Mouse (Mus musculus): ENCODE results near the gene Mydgf.

Mydgf gene

DNA sequence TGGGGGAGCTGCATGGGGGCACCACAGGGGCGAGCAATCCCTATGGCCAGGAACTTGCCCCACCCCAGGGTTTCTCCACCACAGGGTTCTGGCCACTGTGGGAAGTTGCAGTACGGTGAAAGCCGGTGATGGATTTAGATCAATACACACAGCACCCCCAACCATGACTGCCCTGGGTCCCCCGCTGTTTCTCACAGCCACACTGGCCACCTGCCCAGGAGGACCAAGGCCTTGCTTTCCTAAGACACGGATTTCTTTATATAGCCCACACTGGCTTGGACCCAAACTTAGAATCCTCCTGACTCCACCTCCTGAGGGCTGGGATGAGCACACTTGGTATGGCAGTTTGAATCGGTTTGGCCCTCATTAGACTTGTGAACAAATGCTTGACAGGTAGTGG lies 7.5 kb upstream of the Mydgf start:
- DNase-seq: no peak

DNA sequence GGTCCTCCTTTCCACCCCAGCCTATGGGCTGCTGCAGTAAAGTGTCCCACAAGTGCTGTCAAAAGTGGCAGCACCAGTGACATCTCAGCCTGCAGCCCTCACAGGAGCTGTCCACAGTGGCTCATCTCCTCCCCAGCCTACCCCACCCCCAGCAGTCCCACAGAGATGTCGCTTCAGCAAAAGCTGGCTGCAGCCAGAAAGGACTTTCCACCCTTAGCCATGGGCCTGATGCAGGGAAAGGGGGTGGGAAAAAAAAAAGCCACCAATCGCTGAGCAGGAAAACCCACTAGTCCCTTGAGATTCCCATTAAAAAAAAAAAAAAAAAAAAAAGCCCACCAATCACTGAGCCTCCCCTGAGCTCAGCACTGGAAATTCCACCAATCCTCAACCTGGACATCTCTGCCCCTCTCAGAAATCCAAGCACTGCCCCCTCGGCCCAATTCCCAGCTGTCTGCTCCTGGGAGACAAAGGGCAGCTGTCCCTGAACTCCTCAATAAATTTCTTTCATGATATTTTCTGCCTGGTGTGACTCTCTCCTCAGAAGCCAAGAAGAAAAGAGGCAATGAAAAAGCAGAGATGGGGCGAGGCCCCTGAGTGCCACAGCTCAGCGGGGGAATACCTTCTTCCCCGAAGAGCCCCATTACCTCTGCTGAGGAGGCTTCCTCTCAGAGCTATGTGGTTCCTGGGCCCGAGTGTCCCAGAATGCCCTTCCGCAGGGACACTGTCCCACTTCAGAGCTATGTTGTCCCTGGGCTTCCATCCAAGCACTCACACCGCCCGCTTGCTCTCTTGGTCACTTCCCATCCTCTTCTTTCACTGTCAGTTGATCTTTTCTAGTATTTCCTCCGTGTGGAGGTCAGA lies 1.8 kb upstream of the Mydgf start:
- DNase-seq: no peak

DNA sequence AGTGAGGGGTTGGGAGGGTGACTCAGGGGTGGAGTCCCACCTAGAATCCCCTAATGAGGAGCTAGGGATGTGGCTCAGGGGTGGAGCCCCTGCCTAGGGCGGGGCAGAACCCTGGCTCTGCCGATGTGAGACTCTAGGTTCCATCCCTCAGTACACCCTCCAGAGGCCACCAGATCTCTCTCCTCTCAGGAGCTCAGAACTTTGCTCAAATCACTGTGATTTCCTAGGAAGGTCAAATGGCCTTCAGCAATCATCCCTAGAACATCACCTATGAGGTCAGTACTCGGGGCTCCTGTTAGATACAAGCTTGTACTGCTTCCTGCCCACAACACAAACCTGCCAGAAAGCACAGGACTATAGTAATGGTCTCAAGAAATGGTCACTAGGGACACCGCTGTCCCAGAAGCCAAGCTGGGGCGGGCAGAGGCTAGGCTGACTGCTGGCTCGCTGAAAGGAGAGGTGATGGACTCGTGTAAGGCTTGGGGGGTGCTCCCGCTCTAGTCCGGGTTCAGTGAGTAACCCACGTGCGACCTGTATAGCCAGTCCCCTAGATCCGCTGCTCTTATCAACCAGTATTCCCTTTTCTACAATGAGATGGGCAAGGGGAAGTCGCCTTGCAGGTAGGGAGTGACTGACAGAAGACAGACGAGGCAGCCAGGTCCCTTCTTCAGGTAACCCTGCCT lies 604 bp downstream of the Mydgf start:
- DNase-seq: no peak

DNA sequence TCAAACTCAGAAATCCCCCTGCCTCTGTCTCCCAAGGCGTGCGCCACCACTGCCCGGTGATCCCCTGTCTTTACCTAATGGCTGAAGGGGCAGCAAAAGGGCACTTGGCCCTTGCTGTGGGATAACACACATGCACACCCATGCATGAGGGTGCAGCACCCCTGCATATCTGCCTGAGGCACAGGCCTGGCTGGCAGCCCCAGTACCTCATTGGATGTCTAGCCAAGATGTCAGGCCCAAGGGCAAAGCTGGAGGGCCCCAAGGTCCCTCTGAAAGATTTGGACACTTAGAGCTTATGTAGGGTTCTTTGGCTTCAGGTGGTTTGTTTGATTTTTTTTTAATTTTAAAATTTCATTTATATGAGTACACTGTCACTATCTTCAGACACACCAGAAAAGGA lies 8.3 kb downstream of the Mydgf start:
- DNase-seq: no peak

DNA sequence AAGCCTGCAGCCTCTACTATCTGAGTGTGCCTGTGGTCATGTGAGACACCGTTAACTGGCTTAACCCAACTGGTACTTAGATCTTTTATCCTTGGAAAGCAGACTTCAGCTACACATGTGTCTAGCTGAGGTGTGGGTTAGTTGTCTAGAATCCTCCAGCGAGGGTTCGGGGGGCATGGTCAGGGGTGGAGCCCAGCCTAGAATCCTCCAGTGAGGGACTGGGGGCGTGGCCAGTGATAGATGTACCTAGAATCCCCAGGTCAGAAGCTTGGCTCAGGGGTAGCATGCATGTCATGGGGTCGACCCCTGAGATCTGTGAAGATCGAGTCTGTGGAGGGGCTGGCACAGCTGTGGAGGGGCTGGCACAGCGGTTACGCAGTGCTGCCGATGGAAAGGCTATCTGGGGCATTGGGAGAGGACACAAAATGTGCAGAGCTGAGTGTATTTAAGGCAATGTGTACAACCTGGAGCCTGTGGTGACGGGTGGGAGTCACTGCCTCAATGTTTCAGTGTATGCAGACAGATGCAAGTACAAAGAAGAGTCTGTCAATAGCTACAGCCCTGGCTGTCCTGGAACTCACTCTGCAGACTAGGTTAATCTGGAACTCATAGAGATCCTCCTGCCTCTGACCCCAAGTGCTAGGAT lies 10.2 kb downstream of the Mydgf start:
- DNase-seq: peak; percentile 23

DNA sequence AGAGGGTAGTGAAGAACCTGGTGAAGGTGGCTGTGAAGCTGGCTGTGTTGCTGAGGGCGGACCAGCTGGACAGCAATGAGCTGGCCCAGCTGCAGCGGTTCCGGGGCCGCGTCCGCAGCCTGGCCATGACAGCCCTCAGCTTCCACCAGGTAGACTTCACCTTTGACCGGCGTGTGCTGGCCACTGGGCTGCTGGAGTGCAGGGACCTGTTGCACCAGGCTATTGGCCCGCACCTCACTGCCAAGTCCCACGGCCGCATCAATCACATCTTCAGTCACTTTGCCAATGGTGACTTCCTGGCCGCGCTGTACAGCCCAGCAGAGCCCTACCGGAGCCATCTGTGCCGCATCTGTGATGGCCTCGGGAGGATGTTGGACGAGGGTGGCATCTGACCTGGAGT lies 11.8 kb downstream of the Mydgf start:
- no peak for DNase-seq

DNA sequence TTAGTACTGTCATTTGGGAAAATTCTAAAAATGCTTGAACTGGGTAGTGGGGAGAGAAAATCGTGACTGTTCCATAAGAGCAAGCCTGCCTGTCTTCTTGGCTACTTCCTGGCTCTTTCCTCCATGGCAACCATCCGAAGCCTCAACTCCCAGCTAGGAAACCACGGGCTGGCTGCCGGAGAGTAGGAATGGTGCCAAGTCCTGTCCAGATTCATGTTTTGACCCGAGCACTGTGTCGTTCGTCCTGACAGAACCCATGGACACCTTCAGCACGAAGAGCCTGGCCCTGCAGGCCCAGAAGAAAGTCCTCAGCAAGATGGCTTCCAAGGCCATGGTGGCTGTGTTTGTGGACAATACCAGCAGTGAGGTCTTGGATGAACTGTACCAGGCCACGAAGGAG lies 12.3 kb downstream of the Mydgf start:
- no peak for DNase-seq

DNA sequence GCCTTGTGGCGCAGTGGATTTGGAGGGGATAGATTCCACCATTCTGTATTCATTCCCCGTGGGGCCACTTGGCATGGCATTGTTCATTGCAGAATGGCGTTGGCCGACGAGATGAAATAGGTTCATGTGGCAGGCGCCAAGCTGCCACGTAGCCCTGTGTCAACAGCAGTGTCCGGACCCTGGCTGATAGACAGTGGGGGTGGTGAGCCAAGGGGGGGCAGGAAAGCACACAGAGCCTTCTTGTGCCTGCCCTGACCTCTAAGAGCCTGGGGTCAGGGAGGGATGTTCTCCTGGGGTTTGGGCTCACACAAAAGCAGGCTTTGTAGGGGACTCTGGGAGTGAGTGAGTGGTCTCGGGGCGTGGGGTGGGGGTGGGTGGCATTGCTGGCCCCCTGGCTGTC lies 13.1 kb downstream of the Mydgf start:
- no peak for DNase-seq

DNA sequence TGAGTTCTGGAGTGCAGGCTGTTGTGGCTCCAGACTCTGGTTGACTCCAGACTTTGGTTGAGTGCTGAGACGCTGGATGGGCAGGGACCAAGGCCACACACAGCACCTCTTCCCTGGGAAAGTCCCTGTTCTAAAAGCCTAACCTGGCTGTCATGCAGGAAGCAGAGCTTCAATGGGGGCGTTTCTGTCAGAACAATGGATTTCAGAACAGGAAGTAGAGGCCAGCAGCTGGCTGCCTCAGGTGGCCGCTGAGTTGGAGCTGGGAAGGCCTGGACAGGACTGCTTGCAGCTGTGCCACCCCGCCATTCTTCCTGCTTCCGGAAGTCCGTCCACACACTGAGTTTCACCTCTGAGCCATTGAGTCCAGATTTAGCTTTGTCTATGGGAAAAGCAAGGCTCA lies 13.9 kb downstream of the Mydgf start:
- no peak for DNase-seq

DNA sequence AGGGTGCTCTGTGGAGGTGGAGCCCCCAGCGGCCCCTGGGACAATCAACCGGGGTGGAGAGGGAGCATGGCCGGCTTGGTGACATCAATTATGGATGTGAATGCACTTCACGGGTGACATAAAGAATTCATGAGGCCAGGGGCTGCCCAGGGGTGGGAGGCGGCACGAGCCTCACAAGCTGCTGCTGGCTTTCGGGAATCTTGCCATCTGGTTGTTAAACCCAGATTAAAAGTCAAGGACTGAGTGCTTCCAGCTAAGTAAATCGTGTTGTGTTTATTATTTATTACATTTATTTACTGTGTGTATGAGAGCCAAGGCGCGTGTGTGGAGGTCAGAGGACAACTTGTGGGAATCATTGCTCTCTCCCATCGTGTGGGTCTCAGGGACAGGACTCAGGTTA lies 18.0 kb downstream of the Mydgf start:
- no peak for DNase-seq

DNA sequence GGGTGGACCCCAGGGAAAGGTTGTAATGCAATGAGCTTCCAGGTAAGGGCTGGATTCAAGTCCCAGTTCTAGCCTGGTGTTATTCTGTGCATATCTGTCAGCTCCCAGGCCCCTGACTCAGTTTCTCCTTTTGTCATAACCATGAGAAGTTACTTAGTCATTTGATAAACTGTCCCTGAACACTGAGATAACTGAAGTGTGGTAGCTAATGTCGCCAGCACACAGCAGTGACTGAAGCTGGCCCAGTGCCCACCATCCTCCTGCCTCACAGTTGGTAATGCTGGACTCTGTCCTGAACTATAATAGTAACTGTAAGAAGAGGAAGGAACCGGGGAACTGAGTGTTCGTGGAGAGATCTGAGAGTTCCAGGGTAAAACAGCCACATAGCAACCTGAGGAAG lies 19.2 kb downstream of the Mydgf start:
- no peak for DNase-seq

DNA sequence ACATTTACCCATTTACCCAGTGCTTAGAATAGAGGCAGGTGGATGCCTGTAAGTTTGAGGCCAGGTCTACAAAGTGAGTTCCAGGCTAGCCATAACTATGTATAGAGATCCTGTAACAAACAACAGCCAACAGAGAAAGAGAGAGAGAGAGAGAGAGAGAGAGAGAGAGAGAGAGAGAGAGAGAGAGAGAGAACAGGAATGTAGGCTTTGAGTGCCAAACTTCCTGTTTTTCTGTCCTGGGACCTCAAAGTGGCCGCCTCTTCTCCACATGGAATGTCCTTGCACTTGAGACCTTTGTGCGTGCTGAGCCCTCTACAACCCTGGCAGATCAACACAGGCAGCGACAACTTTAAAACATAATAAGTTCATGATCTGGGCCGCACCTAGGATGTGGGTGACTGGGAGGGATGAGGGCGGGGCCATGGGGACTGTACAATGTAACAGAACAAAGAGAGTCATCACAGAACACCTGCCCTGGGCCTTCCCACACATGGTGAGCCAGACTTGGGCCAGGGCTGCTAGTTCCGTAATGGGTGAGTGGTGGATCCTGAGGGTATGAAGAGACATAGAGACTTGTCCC lies 20.1 kb downstream of the Mydgf start:
- peak; percentile 83 for DNase-seq

DNA sequence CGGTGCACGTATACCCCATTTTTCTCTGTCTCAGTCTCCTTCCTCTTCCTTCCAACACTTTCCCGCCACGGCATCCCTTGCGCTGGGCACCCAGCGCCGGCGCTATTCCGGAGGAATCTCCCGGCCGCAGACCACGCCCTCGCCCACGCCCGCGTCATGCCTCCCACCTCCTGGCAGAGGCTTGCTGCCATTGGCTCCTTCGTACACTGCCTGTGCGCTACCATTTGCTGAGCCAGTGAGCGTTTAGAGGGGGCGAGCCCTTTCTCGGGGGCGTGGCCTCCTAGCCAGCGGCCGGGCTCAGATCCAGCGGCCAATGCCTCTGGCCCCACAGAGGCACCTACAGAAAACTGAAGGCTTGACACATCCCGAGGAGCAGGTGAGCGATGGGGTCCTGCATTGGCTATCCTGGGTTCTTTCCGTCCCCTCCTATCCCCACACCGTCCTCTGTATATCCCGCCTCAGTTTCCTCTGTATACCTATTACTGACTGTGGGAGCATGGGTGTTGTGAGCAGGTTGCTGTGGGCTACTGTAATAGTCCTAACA lies 21.4 kb downstream of the Mydgf start, which contains the start of gene Tnfaip8l1:
Tnfaip8l1 (plus strand) TSS at position 247 of the 544 bp plus-strand sequence.
- peak; percentile 95 for DNase-seq

DNA sequence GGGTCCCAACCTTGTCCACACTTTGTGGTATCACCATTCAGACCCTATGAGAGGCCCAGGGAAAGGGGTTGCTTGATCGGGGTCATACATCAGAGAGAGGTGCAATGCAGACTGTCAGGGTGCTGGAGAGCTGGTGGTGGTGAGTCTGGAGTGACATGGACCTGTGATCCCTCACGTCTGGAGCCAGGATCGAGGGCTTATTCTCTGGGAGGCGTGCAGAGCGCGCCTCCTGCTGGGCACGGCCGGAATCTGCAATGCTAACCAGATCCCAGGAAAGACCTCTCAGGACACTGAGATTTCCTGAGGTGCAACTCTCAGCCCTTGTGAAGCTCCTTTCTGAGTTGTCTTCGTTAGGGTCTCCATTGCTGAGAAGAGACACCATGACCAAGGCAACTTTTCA lies 24.0 kb downstream of the Mydgf start:
- peak; percentile 52 for DNase-seq

DNA sequence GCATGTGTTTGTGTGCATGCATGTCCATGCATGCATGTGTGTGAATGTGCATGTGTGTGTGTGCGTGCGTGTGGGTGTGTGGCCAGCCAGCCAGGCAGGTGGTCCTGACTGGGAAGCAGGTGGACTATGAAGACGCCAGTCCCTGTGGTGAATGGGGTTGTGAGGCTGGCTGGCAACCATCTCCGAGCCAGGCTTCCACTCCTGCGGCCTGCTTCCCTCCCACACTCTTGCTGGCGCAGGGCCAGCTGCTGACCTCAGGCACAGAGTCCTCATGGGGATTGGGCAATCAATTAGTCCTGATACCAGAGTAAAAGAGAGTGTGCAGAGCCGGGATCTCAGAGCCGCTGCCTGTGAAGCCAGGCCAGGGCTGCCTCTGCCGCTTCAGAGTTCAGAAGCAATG lies 30.1 kb downstream of the Mydgf start:
- no peak for DNase-seq

DNA sequence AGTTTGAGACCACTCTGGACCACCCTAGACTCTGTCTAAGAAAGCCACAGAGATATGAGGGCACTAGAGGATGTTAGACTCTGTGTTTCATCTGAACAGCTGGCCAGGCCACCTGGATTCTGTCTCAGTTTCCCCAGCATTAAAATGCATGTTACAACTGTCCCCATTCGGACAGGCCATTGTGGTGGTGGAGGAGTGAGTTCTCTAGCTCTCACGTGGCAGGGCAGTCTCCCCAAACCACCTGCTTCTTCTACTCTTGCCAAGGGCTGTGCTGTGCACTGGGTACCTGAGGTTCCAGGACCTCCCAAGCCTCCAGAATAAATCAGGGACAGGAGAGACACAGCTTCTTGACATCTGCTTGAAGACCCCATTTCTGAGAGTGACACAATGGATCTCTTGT lies 33.8 kb downstream of the Mydgf start:
- DNase-seq: no peak

DNA sequence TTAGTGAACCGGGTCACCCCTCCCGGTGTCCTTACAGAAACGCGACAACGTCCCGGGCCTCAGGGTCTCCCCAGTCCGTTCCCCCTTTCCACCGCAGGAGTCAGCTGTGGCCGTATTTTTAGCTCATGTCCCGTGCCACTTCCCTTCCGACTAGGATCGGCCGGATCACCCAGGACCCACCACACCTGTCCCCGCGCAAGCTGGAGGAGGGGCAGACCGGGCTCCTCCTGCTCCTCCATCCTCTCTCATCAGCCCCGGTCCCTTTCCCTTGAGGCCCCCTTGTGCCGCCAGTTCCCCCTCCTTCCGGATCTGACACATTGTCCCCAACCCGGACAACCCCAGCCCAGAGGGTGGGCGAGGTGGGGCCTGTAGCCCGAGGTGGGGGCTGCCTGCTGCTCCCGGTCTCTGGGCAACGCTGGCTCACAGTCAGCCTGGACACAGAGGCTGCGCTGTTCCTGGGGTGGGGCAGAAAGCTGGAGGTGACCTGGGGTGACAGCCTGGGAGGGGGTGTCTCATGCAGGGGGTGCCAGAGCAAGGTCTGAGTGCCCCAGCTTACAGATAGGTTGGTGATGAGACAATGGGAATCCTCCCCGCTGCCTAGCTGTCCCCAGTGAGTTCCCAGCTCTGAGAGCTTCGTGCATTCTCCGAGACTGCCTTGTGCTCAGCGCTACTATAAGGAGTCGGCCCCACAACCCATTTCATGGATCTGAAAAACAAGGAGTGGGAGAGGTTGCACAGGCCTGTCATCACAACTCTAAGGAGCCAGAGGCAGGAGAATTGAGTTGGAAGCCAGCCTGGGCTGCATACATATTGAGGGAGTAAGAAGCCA lies 34.7 kb downstream of the Mydgf start:
- no peak for DNase-seq

DNA sequence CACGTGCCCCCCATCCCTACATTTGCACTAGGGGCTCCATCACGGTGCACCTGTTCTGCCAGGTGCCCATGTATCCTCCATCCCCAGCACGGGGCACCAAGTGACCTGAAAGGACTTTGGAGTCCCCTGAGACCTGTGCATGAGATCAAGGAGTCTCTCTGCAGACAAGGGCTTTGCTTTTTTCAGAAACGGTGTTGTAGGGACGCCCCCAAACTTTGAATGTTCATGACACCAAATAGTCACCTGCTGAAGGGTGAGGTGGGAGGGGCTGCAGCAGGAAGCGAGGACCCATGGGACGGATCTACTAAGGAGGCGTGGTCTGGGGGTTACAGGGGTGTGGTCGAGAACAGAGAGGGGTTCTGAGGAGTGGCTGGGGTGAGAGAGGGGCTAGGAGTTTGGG lies 35.4 kb downstream of the Mydgf start:
- DNase-seq: peak; percentile 29

DNA sequence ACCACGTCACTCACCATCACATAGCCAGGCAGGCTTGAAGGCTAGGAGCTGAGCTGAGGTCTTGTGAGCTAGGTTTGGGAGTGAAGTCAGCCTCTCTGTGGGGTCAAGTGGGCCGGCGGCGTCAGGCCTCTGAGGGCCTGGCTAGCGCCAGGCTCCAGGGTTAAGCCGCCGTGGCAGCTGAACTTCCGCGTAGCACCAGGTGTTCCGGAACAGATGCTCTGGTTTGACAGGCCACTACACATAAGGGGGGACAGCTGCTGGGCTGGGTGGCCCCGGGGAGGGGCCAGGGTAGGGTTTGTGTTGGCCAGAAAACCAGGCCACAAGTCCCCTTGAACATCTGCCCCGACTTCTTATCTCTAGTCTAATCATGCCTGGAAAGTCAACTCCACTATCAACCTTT lies 36.3 kb downstream of the Mydgf start:
- no peak for DNase-seq

DNA sequence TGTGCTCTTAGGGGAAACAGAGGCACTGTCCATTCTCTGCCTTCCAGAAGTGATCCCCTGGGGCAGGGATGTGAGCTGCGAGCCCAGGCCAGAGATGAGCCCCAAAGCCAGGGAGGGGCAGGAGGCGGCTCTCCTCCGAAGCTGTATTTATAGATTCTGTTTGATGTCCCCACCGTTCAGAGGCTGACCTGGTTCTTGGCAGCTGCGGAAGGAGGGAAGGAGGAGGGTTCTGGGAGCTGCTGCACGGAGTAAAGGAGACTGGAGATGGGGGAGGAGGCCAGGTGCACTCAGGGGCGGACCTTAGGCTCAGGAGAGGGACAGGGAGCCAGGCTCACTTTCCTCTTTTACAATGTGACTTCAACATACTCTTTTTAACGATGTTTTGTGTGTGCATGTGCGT lies 37.6 kb downstream of the Mydgf start:
- DNase-seq: no peak

DNA sequence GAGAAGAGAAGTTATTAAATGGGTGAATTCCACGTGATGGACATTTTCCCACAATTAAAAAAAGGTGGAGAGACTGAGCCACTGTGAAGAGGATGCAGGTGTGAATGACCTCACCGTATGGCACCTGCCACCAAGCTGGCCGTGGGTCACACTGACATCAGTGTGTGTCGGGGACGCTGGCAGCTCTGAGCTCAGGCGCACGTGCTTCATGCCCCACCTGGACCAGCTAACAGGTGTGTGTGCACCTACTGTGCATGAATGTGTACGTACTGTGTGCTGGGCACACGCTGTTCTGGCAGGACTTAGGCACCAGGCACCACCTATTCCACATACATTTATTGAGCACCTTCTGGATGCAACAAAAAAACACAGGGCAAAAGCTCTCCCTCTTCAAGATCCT lies 39.2 kb downstream of the Mydgf start:
- no peak for DNase-seq

Measured in thymus, postnatal 14 days (tissue).